Mouse (Mus musculus) megakaryocyte-erythroid progenitor cell, adult 5 weeks (primary cell): ENCODE data around the gene Lrch4. TPM values are rescaled to one million over a fixed set of nuclear protein-coding genes. Genes with fewer than 3 reads are reported as not detected.

ENCODE experiments used
- polyA plus RNA-seq: library from polyadenylated mRNA; stranded (reverse); fragments of >175 nt; gene quantifications from 2 replicates; pipeline ENCODE4 v1.2.3, GENCODE M21; 2012

Gene Lrch4
- 245 and 269 TPM in 2 replicates for polyA plus RNA-seq

DNA sequence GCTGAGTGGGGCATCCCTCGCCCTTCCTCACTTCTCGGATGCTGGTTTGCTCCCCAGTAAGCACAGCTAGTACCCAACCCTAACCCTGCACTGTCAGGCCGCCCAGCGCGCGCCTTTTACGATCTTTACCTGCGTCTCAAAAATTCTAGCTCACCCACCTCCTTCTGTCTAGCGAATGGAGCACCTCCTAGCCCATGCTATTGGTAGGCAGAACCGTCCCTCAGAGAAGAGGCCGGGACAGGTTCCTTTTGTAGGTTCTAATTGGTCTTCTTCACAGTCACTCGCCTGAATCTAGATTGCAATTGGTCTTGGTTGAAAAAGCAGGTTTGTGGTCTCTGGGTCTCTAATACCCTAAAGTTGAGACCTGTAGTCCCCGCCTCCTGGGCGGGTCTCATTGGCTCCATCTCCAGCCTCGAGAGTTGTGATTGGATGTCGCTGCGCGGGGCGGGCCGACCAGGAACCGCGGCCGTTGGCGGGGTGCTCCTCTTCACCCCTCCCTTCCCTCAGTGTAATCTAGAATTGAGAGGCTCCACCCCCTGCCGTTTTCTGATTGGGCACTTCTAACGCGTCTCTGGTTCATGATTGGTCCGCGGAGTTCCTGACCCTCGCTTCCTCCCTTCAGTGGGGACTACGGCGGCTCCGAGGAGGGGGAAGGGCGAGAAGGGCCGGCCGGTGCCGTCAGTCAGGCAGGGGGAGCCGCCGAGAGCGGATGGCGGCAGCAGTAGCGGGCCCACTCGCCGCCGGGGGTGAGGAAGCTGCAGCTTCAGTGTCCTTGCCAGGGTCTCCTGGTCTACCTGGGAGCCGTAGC lies at the start of gene Lrch4, which contains the start of the genes Fbxo24 and Gm20605:
Gene Lrch4, plus strand, starts transcription at position 624 of the 808 bp plus-strand sequence.
Gene Fbxo24, minus strand, starts transcription at position 505 of the 808 bp plus-strand sequence.
Gene Gm20605, plus strand, starts transcription at position 678 of the 808 bp plus-strand sequence.

DNA sequence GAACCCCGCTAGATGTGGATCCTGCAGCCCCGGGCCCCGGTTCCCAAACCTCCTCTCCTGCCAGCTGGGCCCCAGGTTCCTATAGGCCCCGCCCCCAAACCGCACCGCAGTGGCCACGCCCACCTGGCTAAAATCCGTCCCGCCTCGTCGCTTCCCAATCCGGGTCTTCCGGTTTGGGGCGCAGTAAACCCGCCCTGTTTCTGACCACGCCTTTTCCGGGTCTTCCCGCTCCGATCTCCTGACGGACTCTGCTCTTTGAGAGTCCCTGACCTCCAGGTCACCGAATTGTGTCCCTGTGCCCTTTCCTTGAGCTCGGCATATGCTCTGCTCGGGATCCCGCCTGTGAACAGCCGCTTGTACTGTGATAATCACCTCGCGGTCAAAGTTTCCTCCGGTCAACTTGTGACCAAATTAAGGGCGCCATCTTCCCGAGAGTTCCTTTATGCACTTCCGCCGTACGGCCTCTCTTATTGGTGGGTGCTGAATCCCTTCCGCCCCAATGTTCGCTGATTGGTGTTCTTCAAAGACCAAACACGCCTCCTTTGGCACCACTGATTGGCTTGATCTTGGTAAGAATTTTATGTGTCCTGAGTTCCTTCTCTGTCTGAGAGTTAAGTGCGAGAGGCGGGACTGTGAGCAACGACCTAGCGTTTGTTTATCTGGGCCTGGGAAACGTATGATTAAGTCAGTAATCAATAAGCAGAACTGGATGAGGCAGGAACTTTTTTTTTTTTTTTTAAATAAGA lies 28.1 kb upstream of the Lrch4 start, which contains the start of gene Mospd3:
Gene Mospd3, minus strand, starts transcription at position 440 of the 746 bp plus-strand sequence.

DNA sequence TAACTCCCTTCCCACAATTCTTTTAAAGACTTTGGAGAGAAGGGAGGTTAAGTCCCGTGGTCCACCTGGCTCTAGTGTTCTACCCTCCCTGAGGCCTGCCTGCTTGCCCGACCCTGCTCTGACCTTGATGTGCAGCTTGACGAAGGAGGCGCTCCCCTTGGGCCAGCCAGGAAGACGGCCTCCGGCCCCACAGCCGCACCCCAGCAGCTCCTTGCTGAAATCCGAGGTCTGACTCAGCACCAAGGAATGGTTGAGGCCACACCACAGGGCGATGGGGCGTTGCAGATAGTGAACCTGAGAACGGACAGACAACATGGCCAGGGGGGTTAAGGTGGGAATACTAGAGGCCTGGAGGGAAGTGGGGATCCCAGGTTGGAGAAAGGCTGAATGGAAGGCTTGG lies 15.4 kb upstream of the Lrch4 start, which contains the start of gene Pcolce:
Gene Pcolce, minus strand, starts transcription at position 235 of the 400 bp plus-strand sequence.

DNA sequence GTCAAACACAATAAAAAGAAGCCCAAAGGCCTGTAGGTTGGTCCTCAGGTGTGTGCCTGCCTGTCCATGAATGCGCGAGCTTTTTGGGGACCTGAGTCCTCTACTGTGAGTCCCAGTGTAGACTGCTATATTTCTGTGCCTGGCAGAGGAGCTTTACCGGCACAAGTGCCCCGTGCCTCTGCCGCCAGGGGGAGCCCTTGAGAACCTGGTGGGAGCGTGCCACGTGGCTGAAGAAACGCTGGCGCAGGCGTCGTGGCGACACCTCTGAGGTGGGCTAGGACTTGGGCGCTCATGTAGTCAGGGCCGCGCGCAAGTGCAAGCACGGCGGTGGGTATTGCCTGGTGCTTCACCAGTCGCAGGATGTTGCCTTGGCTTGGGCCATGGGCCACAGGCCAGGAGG lies 12.1 kb downstream of the Lrch4 start, which contains the start of gene Sap25:
Gene Sap25, plus strand, starts transcription at position 281 of the 400 bp plus-strand sequence.

DNA sequence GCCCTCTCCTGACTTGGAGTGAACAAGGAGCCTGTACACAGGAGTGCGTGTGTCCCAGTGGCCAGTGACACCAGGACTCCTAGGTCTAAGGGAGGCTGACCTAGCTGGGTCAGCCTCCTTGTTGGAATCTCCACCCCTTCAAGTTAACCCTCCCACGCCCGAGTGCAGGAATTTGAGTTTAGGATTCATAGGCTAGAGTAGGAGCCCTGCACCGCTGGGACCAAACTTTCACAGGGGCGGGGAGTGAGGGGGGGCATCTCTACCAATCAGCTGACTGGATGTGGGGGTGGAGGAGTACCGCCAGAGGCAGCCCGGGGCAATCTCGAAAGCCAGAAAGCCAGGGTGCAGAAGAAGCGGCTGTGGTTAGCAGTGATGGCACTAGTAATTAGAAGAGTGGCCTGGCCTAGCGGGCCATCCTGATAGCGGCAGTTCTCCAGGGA lies 16.8 kb downstream of the Lrch4 start, which contains the start of gene Irs3:
Gene Irs3, minus strand, starts transcription at position 63 of the 440 bp plus-strand sequence.

DNA sequence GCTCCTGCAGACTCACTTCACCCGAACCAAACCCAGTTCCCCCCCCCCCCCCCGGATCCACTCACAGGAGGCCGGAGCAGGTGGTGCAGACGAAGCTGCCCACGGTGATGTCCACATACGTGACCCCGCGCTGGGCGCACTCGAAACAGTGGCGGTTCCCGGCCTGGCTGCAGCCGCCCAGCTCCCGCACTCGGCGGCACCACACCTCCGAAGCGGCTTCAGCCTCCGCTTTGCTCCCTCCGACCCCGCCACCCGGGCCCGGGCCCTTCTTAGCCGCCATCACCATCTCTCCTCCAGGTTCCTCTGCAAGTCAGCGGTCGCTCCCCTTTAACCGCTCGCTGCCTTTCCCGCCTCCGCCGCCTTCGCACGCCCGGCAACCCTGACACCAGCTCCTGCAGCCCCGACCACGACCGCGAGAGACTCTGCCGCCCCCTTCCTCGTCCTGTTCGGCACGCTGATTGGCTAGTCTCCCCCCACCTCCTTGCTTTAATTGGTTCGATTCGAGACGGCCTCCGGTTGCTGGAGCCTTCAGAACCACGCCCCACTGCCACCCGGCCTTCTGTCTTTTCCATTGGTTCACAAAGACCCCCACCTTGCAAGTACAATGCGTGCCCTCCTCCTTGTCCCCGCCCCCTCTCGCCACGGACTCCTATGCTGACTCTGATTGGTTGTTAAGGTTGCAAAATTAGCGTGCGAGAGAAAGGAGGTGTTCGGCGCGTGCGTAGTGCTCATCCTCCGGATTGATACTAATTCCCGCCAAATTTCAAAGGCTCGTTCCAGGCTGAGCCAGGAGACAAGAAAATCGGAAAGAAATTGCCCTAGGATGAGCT lies 55.6 kb downstream of the Lrch4 start, which contains the start of gene Agfg2:
Gene Agfg2, minus strand, starts transcription at position 433 of the 830 bp plus-strand sequence.

Other genes starting within 250 kb of the Lrch4 start
- gene Zan, start 152.1 kb upstream of the Lrch4 start, polyA plus RNA-seq, result 0.42 and 0.71 TPM in 2 replicates
- 69.8 and 82.0 TPM in 2 replicates for gene Pop7, start 126.6 kb upstream of the Lrch4 start, polyA plus RNA-seq
- gene Gigyf1, start 110.6 kb upstream of the Lrch4 start, polyA plus RNA-seq, result 59.1 and 84.0 TPM in 2 replicates
- not detected in 2 replicates for gene Epo, start 95.9 kb upstream of the Lrch4 start, polyA plus RNA-seq
- gene Gnb2, start 95.6 kb upstream of the Lrch4 start, polyA plus RNA-seq, result 450 and 452 TPM in 2 replicates
- gene Actl6b, start 75.6 kb upstream of the Lrch4 start, polyA plus RNA-seq, result not detected in 2 replicates
- 55.7 and 82.0 TPM in 2 replicates for gene Tfr2, start 59.3 kb upstream of the Lrch4 start, polyA plus RNA-seq
- 827 and 993 TPM in 2 replicates for gene Mospd3, start 28.1 kb upstream of the Lrch4 start, polyA plus RNA-seq
- 0.17 and 0.50 TPM in 2 replicates for gene Pcolce, start 15.3 kb upstream of the Lrch4 start, polyA plus RNA-seq
- 0.11 TPM in 1 of 2 replicates, not detected in the other for gene Fbxo24, start 119 bp upstream of the Lrch4 start, polyA plus RNA-seq
- 18.6 and 26.8 TPM in 2 replicates for gene Gm20605, start 54 bp downstream of the Lrch4 start, polyA plus RNA-seq
- 86.6 and 124 TPM in 2 replicates for gene Sap25, start 12.2 kb downstream of the Lrch4 start, polyA plus RNA-seq
- 0.06 TPM in 1 of 2 replicates, not detected in the other for gene Irs3, start 16.6 kb downstream of the Lrch4 start, polyA plus RNA-seq
- gene Agfg2, start 55.6 kb downstream of the Lrch4 start, polyA plus RNA-seq, result 37.4 and 40.4 TPM in 2 replicates
- gene Nyap1, start 112.5 kb downstream of the Lrch4 start, polyA plus RNA-seq, result 1.3 and 1.8 TPM in 2 replicates
- gene Tsc22d4, start 116.6 kb downstream of the Lrch4 start, polyA plus RNA-seq, result 412 and 464 TPM in 2 replicates
- gene Ppp1r35, start 149.7 kb downstream of the Lrch4 start, polyA plus RNA-seq, result 120 and 122 TPM in 2 replicates
- 186 TPM in 2 replicates for gene Mepce, start 158.5 kb downstream of the Lrch4 start, polyA plus RNA-seq
- 1.2 and 2.1 TPM in 2 replicates for gene Zcwpw1, start 158.7 kb downstream of the Lrch4 start, polyA plus RNA-seq
- gene Pilra, start 207.2 kb downstream of the Lrch4 start, polyA plus RNA-seq, result 1.6 and 2.4 TPM in 2 replicates
- 0.87 and 0.90 TPM in 2 replicates for gene Pilrb1, start 229.0 kb downstream of the Lrch4 start, polyA plus RNA-seq
- gene Pilrb2, start 242.7 kb downstream of the Lrch4 start, polyA plus RNA-seq, result 1.6 and 1.9 TPM in 2 replicates